Mouse (Mus musculus): ENCODE results near the gene Gm13275. TPM values are rescaled to one million over a fixed set of nuclear protein-coding genes. Genes with fewer than 3 reads are reported as not detected.
A peak's percentile ranks its signal among the peaks of the same experiment; 100 is the strongest.
"Not testable (repeated sequence)": the region's sequence is repeated elsewhere in the genome, so short reads cannot be mapped to it uniquely, and the experiment has no call there.

Gm13275 gene
- polyA plus RNA-seq (2015; fragmentation: Nextera tagmentation; extraction: Ambion mirVana), result not detected in 2 replicates

DNA sequence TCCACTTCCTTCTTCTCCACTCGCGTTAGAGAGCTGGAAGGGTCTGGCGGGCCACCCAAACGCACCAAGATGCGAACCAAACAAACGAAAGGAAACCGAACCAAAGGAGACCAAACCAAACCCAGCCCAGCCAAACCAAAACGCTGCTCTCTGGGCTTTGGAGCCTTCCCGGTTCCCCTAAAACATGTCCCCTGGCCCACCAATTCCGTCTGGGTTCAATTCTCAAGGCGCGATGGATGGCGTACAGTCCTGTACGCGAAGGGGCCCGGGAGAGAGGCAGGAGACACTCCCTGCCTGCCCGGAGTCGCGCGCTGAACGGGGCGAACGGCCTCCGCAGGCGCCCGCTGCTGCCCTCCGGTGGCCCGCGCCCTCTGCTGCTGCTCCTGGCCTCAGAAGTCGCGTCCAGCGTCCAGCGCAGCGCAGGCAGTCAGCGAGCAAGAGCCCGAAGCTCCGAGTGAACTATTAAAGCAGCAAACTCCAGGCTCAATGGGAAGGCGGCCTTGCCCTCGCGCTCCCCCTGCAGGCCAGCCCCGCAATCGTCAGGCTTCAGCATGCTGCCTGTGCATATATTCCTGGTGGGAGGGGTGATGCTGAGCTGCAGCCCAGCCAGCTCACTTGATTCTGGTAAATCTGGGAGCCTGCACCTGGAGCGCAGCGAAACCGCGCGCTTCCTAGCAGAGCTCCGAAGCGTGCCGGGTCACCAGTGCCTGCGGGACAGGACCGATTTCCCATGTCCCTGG, at the start of gene Gm13275:
Gene Gm13275, plus strand, starts transcription at position 552 of the 740 bp plus-strand sequence.
- not testable (repeated sequence) for H3K9ac ChIP-seq; H3K27ac ChIP-seq; H3K4me3 ChIP-seq; H3K4me1 ChIP-seq (replicated peaks); H3K9me3 ChIP-seq; H3K36me3 ChIP-seq; ATAC-seq (ENCODE audit: low FRiP score); H3K27me3 ChIP-seq; H3K4me2 ChIP-seq
- under 1% methylated on average over 13 of the region's 52 CpGs for WGBS

GRCm38 (mm10) chr4:88749926-88750325, 44.4 kb upstream of the Gm13275 start:
- Histone ChIP-seq H3K4me2 (no peak overlapping the region), H3K9ac (no peak overlapping the region), H3K4me3 (no peak overlapping the region), H3K27me3 (no peaks in the 10 kb centered on the region), H3K9me3 (no peaks in the 10 kb centered on the region), H3K36me3 (no peaks in the 10 kb centered on the region), H3K4me1 (replicated peaks) (no peaks in the 10 kb centered on the region), H3K27ac (no peak overlapping the region)
- 62% methylated on average over 6 of the region's 6 CpGs for WGBS
- no peak for ATAC-seq (ENCODE audit: low FRiP score)

GRCm38 (mm10) chr4:88754818-88755340, 39.4 kb upstream of the Gm13275 start, which contains the start of gene Gm13271:
Gene Gm13271, plus strand, starts transcription at chr4:88754868.
- H3K4me1 ChIP-seq (replicated peaks); ATAC-seq (ENCODE audit: low FRiP score); H3K4me3 ChIP-seq; H3K27ac ChIP-seq; H3K36me3 ChIP-seq; H3K9ac ChIP-seq; H3K27me3 ChIP-seq; H3K9me3 ChIP-seq; H3K4me2 ChIP-seq: not testable (repeated sequence)
- WGBS, result 79% methylated on average over 15 of the region's 15 CpGs

- not testable (repeated sequence) for ATAC-seq (ENCODE audit: low FRiP score); H3K36me3 ChIP-seq; H3K4me1 ChIP-seq (replicated peaks); H3K9me3 ChIP-seq; H3K27me3 ChIP-seq
- peak overlapping the region; percentile 81 for H3K4me2 ChIP-seq
- H3K9ac ChIP-seq, result peak overlapping the region; percentile 66
- H3K27ac ChIP-seq, result peak overlapping the region; percentile 78
- peak overlapping the region; percentile 45 for H3K4me3 ChIP-seq
- WGBS, result 13% methylated on average over 29 of the region's 31 CpGs
Measured at GRCm38 (mm10) chr4:88756581-88757513, 37.4 kb upstream of the Gm13275 start.

GRCm38 (mm10) chr4:88757628-88758031, 36.7 kb upstream of the Gm13275 start:
- H3K4me2 ChIP-seq, result peak overlapping the region; percentile 81

GRCm38 (mm10) chr4:88758751-88759150, 35.5 kb upstream of the Gm13275 start:
- not testable (repeated sequence) for H3K36me3 ChIP-seq; H3K9ac ChIP-seq; H3K27ac ChIP-seq; ATAC-seq (ENCODE audit: low FRiP score); H3K4me3 ChIP-seq; H3K9me3 ChIP-seq; H3K4me1 ChIP-seq (replicated peaks); H3K4me2 ChIP-seq; H3K27me3 ChIP-seq
- 85% methylated on average over 9 of the region's 9 CpGs for WGBS

More at GRCm38 (mm10) chr4:88757628-88758031, 36.7 kb upstream of the Gm13275 start:
- H3K9me3 ChIP-seq; H3K36me3 ChIP-seq; H3K27me3 ChIP-seq; H3K4me1 ChIP-seq (replicated peaks): not testable (repeated sequence)
- peak; percentile 100 for ATAC-seq (ENCODE audit: low FRiP score)
- peak overlapping the region; percentile 78 for H3K27ac ChIP-seq
- 3% methylated on average over 18 of the region's 21 CpGs for WGBS
- H3K9ac ChIP-seq, result peak overlapping the region; percentile 66
- peak overlapping the region; percentile 45 for H3K4me3 ChIP-seq

DNA sequence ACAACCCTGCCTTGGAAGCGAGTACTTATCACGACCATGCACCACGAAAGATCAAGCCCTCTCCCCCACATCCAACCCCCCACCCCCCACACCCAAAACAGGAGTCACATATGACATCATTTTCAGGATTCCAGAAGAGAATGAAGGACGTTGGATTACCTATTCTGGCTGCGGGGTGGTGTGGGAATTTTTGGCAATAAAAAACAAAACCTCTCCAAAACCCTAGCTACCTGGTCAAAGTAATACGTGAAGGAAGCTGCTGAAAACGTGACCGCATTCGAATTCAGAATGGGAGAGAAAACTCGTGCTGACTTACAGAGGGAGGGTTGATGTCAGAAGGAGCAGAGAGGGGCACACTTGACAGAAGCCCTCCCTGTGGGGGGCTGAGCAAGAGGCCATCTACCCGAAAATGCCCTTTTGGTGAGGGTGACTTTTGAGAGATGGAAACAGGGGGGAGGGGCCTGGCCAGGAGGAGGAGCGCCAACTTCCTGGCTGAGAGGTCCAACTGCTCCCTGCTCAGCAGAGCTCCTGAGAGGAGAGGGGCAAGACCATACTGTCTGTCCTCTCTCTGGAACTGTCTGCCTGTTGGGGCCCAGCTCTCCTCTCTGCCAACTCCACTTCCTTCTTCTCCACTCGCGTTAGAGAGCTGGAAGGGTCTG, 34.5 kb upstream of the Gm13275 start, which contains the start of gene Gm13283:
Gene Gm13283, plus strand, starts transcription at position 510 of the 659 bp plus-strand sequence.
- H3K9ac ChIP-seq; ATAC-seq (ENCODE audit: low FRiP score); H3K9me3 ChIP-seq; H3K4me1 ChIP-seq (replicated peaks); H3K27me3 ChIP-seq; H3K36me3 ChIP-seq; H3K27ac ChIP-seq: not testable (repeated sequence)
- Histone ChIP-seq H3K4me2 (peak within 1 kb of the TSS; percentile 61), H3K4me3 (peak within 1 kb of the TSS; percentile 35)
- WGBS, result 18% methylated on average over 10 of the region's 14 CpGs

DNA sequence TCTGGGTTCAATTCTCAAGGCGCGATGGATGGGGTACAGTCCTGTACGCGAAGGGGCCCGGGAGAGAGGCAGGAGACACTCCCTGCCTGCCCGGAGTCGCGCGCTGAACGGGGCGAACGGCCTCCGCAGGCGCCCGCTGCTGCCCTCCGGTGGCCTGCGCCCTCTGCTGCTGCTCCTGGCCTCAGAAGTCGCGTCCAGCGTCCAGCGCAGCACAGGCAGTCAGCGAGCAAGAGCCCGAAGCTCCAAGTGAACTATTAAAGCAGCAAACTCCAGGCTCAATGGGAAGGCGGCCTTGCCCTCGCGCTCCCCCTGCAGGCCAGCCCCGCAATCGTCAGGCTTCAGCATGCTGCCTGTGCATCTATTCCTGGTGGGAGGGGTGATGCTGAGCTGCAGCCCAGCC, 33.9 kb upstream of the Gm13275 start:
- under 1% methylated on average over 28 of the region's 28 CpGs for WGBS

GRCm38 (mm10) chr4:88761776-88762175, 32.5 kb upstream of the Gm13275 start:
- H3K4me3 ChIP-seq; ATAC-seq (ENCODE audit: low FRiP score); H3K27ac ChIP-seq; H3K4me1 ChIP-seq (replicated peaks); H3K27me3 ChIP-seq; H3K4me2 ChIP-seq; H3K9me3 ChIP-seq; H3K36me3 ChIP-seq; H3K9ac ChIP-seq: not testable (repeated sequence)
- WGBS, result 70% methylated on average over 6 of the region's 8 CpGs

More for the DNA sequence above, 33.9 kb upstream of the Gm13275 start:
- not testable (repeated sequence) for H3K9ac ChIP-seq; H3K27ac ChIP-seq; H3K9me3 ChIP-seq; H3K36me3 ChIP-seq; H3K4me1 ChIP-seq (replicated peaks); H3K27me3 ChIP-seq; ATAC-seq (ENCODE audit: low FRiP score)
- peak overlapping the region; percentile 61 for H3K4me2 ChIP-seq
- H3K4me3 ChIP-seq, result peak overlapping the region; percentile 35

DNA sequence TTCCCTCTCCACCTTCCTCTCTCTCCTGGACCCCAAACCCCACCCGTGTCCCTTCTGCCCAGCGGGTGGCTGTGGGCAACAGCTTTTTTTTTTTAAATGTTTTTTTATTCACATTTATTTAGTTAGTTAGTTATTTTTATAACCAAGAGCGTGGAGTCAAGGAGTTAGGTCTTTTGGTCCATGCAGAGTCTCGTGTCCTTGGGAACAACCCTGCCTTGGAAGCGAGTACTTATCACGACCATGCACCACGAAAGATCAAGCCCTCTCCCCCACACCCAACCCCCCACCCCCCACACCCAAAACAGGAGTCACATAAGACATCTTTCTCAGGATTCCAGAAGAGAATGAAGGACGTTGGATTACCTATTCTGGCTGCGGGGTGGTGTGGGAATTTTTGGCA, 31.9 kb upstream of the Gm13275 start:
- H3K4me2 ChIP-seq; H3K9me3 ChIP-seq; H3K27me3 ChIP-seq; H3K27ac ChIP-seq; H3K4me3 ChIP-seq; H3K36me3 ChIP-seq; H3K4me1 ChIP-seq (replicated peaks); H3K9ac ChIP-seq; ATAC-seq (ENCODE audit: low FRiP score): not testable (repeated sequence)
- WGBS, result 60% methylated on average over 9 of the region's 9 CpGs

DNA sequence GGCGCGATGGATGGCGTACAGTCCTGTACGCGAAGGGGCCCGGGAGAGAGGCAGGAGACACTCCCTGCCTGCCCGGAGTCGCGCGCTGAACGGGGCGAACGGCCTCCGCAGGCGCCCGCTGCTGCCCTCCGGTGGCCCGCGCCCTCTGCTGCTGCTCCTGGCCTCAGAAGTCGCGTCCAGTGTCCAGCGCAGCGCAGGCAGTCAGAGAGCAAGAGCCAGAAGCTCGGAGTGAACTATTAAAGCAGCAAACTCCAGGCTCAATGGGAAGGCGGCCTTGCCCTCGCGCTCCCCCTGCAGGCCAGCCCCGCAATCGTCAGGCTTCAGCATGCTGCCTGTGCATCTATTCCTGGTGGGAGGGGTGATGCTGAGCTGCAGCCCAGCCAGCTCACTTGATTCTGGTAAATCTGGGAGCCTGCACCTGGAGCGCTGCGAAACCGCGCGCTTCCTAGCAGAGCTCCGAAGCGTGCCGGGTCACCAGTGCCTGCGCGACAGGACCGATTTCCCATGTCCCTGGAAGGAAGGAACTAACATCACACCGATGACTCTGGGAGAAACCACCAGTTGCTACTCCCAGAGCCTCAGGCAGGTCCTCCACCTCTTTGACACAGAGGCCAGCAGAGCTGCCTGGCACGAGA, 30.8 kb upstream of the Gm13275 start:
- H3K4me1 ChIP-seq (replicated peaks); H3K27me3 ChIP-seq; H3K27ac ChIP-seq; H3K9me3 ChIP-seq; H3K36me3 ChIP-seq; H3K9ac ChIP-seq; ATAC-seq (ENCODE audit: low FRiP score): not testable (repeated sequence)
- WGBS, result 2% methylated on average over 38 of the region's 42 CpGs
- Histone ChIP-seq H3K4me2 (peak overlapping the region; percentile 59), H3K4me3 (peak overlapping the region; percentile 36)

Measured in hindbrain, embryonic 13.5 days (tissue).